Mouse (Mus musculus) hindbrain, embryonic 14.5 days (tissue): ENCODE results near the gene Cpsf6. TPM values are rescaled to one million over a fixed set of nuclear protein-coding genes. Genes with fewer than 3 reads are reported as not detected.
A peak's percentile ranks its signal among the peaks of the same experiment; 100 is the strongest.
"Not testable (repeated sequence)": the region's sequence is repeated elsewhere in the genome, so short reads cannot be mapped to it uniquely, and the experiment has no call there.

Experiments
- ATAC-seq: fragments of 200-750 bp; cut with Nextera tagmentation; 2 replicates; pipeline ENCODE4 v1.8.0; 2017; ENCODE audit warnings: moderate number of reproducible peaks, mild to moderate bottlenecking, moderate TSS enrichment, moderate library complexity; ENCODE audit not compliant: low FRiP score
- DNase-seq: peaks from one replicate; pipeline ENCODE4 v3.0.0-alpha.2; 2015; ENCODE audit warnings: low spot score
- H3K27ac ChIP-seq: fragments of 300-500 bp; sonication (generic); 2 replicates; pipeline ENCODE4 v1.5.1; 2014; ENCODE audit warnings: mild to moderate bottlenecking, moderate library complexity
- H3K27me3 ChIP-seq: fragments of 300-500 bp; sonication (generic); 2 replicates; pipeline ENCODE4 v1.6.1; 2014; ENCODE audit warnings: mild to moderate bottlenecking, low read length, mixed read lengths; ENCODE audit not compliant: control insufficient read depth, insufficient read depth
- H3K36me3 ChIP-seq: fragments of 300-500 bp; sonication (generic); replicated peaks from 2 replicates; pipeline ENCODE4 v1.6.1; 2014; ENCODE audit not compliant: control insufficient read depth, insufficient read depth
- H3K4me1 ChIP-seq: fragments of 300-500 bp; sonication (generic); replicated peaks from 2 replicates; pipeline ENCODE4 v1.6.1; 2014; ENCODE audit warnings: antibody characterized with exemption, low read length, mixed read lengths; ENCODE audit not compliant: control insufficient read depth, insufficient read depth
- H3K4me2 ChIP-seq: fragments of 300-500 bp; sonication (generic); replicated peaks from 2 replicates; pipeline ENCODE4 v1.6.1; 2014; ENCODE audit warnings: mild to moderate bottlenecking, moderate library complexity
- H3K4me3 ChIP-seq: fragments of 300-500 bp; sonication (generic); replicated peaks from 2 replicates; pipeline ENCODE4 v1.5.1; 2014; ENCODE audit warnings: mild to moderate bottlenecking, low read length
- H3K9ac ChIP-seq: fragments of 300-500 bp; sonication (generic); 2 replicates; pipeline ENCODE4 v1.6.1; 2014
- H3K9me3 ChIP-seq: fragments of 300-500 bp; sonication (generic); 2 replicates; pipeline ENCODE4 v1.6.1; 2016; ENCODE audit warnings: low read length; ENCODE audit not compliant: control insufficient read depth
- WGBS: fragments of 180-500 bp; shearing (Covaris S2); extraction: QIAGEN DNeasy Blood & Tissue Kit; methylation state at CpG from one replicate; pipeline ENCODE4 v1.1.7; 2014; 5-methylcytosine and 5-hydroxymethylcytosine counted together
- polyA plus RNA-seq: library from polyadenylated mRNA; unstranded; fragments of >200 nt; fragmentation: Nextera tagmentation; extraction: Ambion mirVana; gene quantifications from 2 replicates; pipeline ENCODE4 v1.2.1, GENCODE M21; 2014

The Cpsf6 gene
- polyA plus RNA-seq, 1 experiment from 2014 or later: 152 TPM

DNA sequence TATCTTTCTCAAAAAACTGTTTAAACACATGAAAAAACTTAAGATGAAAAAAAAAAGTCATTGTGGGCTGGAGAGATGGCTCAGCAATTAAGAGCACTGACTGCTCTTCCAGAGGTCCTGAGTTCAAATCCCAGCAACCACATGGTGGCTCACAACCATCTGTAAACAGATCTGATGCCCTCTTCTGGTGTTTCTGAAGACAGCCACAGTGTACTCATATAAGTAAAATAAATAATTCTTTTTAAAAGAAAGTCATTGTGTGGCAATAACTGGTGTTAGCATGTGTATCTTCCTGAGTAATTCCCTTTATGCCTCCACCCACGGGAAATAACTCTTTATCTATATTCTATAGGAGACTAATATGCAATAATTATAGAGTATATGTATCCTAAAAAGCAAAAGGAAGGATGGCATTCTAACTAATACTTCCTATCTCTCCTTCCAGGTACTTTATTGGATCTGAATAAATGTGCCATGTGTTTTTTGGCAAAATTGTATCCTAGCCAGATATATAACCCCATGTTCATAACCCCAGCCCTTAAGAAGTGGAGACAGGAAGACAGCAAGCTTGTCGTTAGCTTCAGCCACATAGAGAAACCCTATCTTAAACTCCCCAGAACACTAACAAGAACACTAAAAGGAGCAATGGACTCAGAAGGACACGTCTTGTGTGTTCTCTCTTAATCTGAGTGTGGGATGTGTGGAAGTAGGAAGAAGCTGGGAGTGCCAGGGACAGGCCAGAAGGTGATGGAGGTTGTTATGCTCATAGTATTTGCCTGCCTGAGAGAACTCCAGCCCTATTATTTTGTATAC, 15.1 kb upstream of the Cpsf6 start:
- H3K4me2 ChIP-seq: no peak overlapping the region
- DNase-seq (no peak), ATAC-seq (no peak)
- H3K4me1 ChIP-seq: peaks cover 8% of the 10 kb centered on the region; the same call in 1 of the 2 replicates
- no peak overlapping the region for H3K9ac ChIP-seq
- H3K9me3 ChIP-seq: no peaks in the 10 kb centered on the region
- no peak overlapping the region for H3K4me3 ChIP-seq
- no peaks in the 10 kb centered on the region for H3K36me3 ChIP-seq
- WGBS: 86% methylated on average over 3 of the region's 3 CpGs
- H3K27ac ChIP-seq: no peak overlapping the region
- H3K27me3 ChIP-seq: no peaks in the 10 kb centered on the region

DNA sequence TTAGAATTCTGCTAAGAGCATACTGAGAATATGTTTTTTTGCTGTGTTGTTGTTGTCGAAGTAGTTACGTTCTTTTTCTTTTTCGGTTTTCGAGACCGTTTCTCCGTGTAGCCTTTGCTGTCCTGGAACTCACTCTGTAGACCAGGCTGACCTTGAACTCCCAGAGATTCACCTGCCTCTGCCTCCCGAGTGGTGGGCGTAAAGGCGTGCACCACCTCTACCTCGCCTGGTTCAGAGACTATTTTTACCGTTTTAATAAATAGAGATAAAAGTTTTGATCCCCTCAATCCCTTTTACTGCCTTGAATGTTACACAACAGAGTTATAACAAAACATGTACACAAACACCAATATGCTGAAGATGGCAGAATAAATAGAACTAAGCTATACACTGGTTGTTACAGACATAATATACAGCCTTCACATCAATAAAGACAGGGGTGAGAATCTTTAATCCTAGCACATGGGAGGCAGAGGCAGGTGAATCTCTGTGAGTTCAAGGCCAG, 14.1 kb upstream of the Cpsf6 start:
- H3K9me3 ChIP-seq: no peaks in the 10 kb centered on the region
- ATAC-seq (no peak), DNase-seq (no peak)
- H3K36me3 ChIP-seq: no peaks in the 10 kb centered on the region
- H3K27ac ChIP-seq: no peak overlapping the region
- H3K4me3 ChIP-seq: peak overlapping the region; percentile 24
- peaks cover 8% of the 10 kb centered on the region; the same call in 1 of the 2 replicates for H3K4me1 ChIP-seq
- WGBS: 57% methylated on average over 11 of the region's 11 CpGs
- no peaks in the 10 kb centered on the region for H3K27me3 ChIP-seq
- peak overlapping the region; percentile 54 for H3K4me2 ChIP-seq
- no peak overlapping the region; the same call in 1 of the 2 replicates for H3K9ac ChIP-seq

DNA sequence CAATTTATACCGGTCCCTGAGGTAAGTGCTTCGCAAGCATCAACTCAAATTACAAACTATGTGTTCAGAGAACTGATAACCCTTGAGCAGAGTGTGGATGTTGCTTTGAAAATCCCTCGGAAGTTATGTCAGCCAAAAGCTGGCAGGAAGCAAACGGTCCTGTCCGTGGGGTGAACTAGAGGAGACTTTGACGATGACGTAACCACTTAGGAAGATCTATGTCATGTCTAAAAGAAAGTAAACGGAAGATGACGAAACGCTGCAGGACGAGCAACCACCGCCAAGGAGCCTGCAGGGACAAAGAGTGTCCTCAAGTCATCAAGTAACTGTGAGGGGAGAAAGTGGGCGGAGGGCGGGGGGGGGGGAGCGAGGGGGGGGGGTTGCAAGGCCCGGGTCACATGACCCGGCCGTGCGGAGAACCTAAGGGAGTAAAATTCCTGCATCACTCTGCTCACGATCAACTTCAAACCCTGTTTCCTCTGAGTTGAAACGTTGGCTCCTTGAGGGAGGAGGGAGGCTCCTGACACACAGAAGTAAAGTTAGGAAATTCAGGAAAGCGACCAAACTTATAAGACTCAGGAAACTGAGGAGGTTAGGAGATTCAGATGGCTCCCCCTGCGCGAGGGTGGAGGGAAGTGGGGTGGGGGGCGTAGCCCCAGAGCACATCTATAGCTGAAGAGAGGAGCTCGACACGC, 13.5 kb upstream of the Cpsf6 start:
- Histone ChIP-seq H3K4me3 (peak overlapping the region; percentile 24), H3K4me1 (peaks cover 8% of the 10 kb centered on the region; the same call in 1 of the 2 replicates), H3K9me3 (no peaks in the 10 kb centered on the region), H3K9ac (peak overlapping the region; percentile 44; the same call in 1 of the 2 replicates), H3K4me2 (peak overlapping the region; percentile 54), H3K36me3 (no peaks in the 10 kb centered on the region), H3K27me3 (no peaks in the 10 kb centered on the region), H3K27ac (no peak overlapping the region)
- WGBS: 4% methylated on average over 23 of the region's 27 CpGs
- ATAC-seq (peak; percentile 43; the same call in 1 of the 2 replicates), DNase-seq (peak; percentile 55)

DNA sequence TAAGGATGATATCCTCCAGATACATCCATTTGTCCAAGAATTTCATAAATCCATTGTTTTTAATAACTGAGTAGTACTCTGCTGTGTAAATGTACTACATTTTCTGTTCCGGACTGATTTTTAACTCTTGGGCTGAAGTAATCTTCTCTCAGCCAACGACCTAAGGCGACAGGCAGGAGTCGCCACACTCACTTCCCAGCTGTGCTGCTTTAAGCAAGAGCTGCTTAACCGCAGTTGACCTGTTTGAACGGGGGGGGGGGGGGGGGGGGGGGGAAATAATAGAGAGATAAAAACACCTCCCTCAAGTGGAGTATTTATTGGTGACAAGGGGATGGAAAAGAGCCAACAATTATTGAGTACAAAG, 13.0 kb upstream of the Cpsf6 start:
- WGBS: 18% methylated on average over 6 of the region's 6 CpGs

DNA sequence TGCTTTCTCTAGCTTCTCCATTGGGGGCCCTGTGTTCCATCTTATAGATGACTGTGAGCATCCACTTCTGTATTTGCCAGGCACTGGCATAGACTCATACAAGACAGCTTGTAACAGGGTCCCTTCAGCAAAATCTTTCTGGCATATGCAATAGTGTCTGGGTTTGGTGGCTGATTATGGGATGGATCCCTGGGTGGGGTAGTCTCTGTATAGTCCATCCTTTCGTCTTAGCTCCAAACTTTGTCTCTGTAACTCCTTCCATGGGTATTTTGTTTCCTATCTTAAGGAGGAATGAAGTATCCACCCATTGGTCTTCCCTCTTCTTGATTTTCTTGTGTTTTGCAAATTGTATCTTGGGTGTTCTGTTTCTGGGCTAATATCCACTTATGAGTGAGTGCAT, 12.6 kb upstream of the Cpsf6 start:
- not testable (repeated sequence) for ATAC-seq, H3K9ac ChIP-seq, H3K4me3 ChIP-seq, DNase-seq, H3K4me1 ChIP-seq, H3K9me3 ChIP-seq, H3K27ac ChIP-seq, H3K36me3 ChIP-seq, H3K27me3 ChIP-seq, H3K4me2 ChIP-seq
- 100% methylated on average over 1 of the region's 1 CpGs for WGBS

More for the DNA sequence above, 13.0 kb upstream of the Cpsf6 start:
- no peak; the same call in 1 of the 2 replicates for ATAC-seq
- Histone ChIP-seq H3K36me3 (no peaks in the 10 kb centered on the region), H3K4me1 (peaks cover 8% of the 10 kb centered on the region; the same call in 1 of the 2 replicates), H3K9me3 (no peaks in the 10 kb centered on the region), H3K27me3 (no peaks in the 10 kb centered on the region), H3K9ac (no peak overlapping the region), H3K27ac (no peak overlapping the region), H3K4me3 (peak overlapping the region; percentile 24), H3K4me2 (peak overlapping the region; percentile 54)
- DNase-seq: no peak

DNA sequence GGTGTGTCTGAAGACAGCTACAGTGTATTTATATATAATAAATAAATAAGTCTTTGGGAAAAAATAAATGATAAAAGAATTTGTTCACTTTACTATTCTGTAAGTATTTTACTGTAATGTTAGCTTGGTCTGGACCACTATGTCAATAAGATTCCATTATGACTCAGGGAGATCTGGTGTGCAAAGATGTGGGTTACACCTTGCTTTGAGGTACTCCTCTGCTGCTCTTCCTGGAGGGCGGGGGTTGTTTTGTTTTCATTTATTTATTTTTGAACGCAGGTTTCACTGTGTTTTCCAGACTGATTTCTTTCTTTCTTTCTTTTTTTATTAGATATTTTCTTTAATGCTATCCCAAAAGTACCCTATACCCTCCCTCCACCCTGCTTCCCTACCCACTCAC, 12.0 kb upstream of the Cpsf6 start:
- Histone ChIP-seq H3K4me1 (peaks cover 8% of the 10 kb centered on the region; the same call in 1 of the 2 replicates), H3K36me3 (no peaks in the 10 kb centered on the region), H3K9me3 (no peaks in the 10 kb centered on the region), H3K9ac (no peak overlapping the region), H3K27ac (no peak overlapping the region), H3K4me2 (no peak overlapping the region), H3K27me3 (no peaks in the 10 kb centered on the region), H3K4me3 (no peak overlapping the region)
- DNase-seq: no peak
- WGBS: 93% methylated on average over 2 of the region's 2 CpGs
- no peak for ATAC-seq

DNA sequence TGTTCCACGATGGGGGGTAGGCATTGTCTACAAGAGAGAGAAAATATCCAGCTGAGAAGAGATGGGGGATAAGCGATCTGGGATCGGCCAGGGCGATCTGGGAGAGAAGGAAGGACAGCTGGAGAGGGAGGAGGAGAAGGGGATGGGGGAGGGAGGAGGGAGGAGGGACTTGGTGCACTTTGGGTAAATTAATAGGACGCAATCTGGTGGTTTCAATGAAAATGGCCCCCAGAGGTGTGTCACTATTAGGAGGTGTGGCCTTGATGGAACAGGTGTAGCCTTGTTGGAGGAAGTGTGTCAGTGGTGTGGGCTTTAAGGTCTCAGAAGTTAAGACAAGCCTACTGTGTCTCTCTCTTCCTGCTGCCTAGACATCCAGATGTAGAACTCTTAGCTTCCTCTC, 11.2 kb upstream of the Cpsf6 start:
- 20% methylated on average over 5 of the region's 5 CpGs for WGBS
- no peak for ATAC-seq

DNA sequence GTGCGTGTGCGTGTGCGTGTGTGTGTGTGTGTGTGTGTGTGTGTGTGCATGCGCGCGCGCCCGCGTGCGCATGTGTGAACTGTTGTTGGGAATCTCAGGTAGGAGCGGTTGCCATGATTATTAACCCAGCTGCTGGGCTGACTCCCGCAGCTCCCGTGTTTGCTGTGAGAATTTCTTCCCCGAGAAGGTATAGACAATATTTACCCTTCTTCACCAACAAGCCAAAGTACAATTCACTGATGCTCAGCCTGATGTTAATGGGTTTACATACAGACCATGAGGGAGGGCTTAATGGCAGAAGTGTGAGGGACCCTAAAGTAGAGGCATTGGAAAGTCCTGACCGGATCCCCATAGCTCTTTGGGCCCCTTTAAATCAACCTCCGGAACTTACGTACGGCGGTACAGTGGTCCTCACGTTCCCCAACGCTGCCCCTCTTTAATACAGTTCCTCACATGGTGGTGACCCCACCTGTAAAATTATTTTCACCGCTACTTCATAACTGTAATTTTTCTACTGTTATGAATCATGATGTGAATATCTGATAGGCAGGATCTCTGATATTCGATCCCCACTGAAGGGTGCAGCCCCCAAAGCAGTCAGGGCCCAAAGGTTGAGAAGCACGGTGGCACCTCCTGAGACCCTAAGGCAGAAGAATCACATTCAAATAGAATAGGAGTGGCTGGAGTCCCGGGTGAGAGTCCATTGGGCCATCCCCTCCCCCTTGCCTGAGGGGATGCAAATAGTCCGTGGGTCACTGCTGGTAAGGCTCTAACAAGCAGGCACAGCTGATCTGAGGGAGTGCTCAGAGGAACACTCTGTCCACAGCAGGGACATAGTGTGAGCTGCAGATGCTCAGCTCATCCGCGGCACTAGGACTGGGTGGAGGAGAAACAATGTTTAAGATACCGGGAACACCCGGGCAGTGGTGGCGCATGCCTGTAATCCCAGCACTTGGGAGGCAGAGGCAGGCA, 10.4 kb upstream of the Cpsf6 start:
- ATAC-seq (no peak), DNase-seq (no peak)
- H3K27me3 ChIP-seq: no peaks in the 10 kb centered on the region
- no peak overlapping the region for H3K27ac ChIP-seq
- H3K36me3 ChIP-seq: no peaks in the 10 kb centered on the region
- H3K4me3 ChIP-seq: no peak overlapping the region
- peaks cover 8% of the 10 kb centered on the region; the same call in 1 of the 2 replicates for H3K4me1 ChIP-seq
- H3K9me3 ChIP-seq: no peaks in the 10 kb centered on the region
- WGBS: 59% methylated on average over 31 of the region's 31 CpGs
- H3K4me2 ChIP-seq: no peak overlapping the region
- no peak overlapping the region for H3K9ac ChIP-seq

More for the DNA sequence above, 11.2 kb upstream of the Cpsf6 start:
- H3K27me3 ChIP-seq: no peaks in the 10 kb centered on the region
- peaks cover 8% of the 10 kb centered on the region; the same call in 1 of the 2 replicates for H3K4me1 ChIP-seq
- no peak for DNase-seq
- no peak overlapping the region for H3K9ac ChIP-seq
- H3K4me3 ChIP-seq: no peak overlapping the region
- H3K4me2 ChIP-seq: no peak overlapping the region
- H3K9me3 ChIP-seq: no peaks in the 10 kb centered on the region
- H3K36me3 ChIP-seq: no peaks in the 10 kb centered on the region
- H3K27ac ChIP-seq: no peak overlapping the region
